Mouse (Mus musculus) c-Kit-positive CD71-negative TER-119-negative erythroid progenitor cells, embryonic 14.5 days (primary cell): ENCODE measurements around the gene Tcn2.
"Not testable (repeated sequence)": the region's sequence is repeated elsewhere in the genome, so short reads cannot be mapped to it uniquely, and the experiment has no call there.

Experiments
- DNase-seq: peaks from one replicate; pipeline ENCODE4 v3.0.0-alpha.2; 2013; ENCODE audit warnings: low read depth

The Tcn2 gene

DNA sequence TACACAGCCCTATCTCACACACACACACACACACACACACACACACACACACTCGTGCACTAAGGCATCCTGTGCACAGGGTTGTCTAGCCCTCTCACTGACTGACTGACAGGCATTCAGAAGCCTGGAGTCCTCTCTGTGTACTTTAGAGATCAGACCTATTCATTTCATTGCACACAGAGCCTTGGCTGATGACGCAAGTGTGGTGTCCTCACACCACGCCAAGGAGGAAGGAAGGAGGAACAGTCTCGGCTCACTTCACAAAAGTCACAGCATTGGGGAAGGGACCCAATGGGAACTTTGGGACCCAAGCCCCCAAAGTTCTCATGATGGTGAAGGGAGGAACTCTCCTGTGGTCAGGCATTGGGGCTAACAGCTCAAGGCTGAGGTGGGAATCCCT, 1.9 kb downstream of the Tcn2 start:
- peak; percentile 46 for DNase-seq

DNA sequence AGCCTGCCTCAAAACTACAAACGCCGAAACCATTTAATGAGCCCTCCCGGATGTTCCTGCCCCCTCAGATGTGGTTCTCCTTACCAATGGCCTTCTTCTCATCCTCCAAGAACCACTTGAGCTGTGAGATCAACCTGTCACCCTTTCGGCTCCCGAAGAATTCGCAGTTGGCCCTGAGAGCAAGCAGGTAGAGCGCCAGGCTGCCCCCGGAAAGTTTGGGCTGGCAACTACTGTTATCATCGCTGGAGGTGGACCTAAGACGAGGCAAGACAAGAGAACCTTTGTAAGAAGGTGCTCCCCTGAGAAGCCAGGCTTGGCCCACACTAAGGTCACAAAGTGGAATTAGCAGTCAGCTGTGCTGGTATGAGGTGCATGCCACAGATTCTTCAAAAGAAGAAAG, 6.0 kb downstream of the Tcn2 start:
- no peak for DNase-seq

DNA sequence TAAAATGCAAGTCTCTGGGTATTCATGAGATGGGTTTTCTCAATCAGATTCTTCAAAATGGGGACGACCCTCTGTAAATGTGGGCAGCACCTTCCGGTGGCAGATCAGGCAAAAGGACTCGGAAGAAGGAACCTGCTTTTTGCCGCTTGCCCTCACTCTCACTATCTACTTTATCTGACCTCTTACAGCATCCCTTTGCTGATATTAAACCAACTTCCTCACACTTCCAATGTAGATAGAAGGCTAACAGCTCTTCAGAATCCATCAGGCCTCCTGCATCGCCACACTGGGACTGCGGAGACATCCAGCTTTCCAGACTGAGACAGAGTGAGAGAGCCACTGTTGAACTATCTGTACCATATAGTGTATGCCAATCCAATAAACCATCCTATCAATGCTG, 9.2 kb downstream of the Tcn2 start:
- DNase-seq, result no peak

DNA sequence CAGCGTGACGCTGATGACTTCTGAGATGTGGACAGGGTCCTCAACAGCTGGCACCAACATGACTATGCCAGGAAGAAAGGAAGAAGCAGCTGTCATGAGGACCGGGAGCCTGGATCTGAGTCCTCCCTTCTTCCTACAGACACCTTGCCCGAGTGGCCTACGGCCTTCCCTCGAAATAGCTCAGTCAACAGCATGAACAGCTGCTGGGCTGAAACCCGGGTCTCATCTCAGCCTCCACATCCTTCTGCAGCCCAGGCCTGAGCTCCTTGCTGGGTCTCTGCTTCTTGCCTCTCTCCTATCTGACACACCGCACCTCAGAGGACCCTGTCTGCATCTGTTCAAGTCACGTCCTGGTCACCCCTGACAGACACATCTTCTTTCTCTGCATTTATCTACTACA, 9.8 kb downstream of the Tcn2 start:
- DNase-seq, result no peak

DNA sequence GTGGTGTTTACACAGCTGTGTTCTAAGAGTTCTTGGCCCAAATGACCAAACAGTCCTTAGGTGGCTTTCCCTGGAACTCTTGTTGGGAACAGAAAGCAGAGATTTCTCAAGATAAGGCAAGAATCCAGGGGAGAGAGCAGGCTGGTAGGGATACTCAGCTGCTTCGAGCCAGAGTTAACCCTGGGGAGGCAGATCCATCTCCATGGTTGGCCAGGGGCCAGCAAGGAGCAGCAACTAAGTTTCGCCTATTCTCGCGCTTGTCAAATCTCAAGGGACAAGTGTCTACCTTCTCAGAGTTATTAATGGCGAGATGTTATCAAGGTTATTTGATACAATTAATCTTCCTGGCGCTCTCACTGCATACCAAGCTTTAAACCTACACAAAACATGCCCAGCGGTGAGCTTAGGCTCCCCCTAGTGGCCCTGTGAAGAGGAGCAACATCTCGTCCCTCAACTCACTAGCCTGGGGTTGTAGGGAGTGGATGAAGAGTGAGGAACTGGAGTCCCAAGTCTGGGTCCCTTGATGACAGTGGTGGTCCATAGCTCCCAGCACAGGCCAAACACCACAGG, 10.6 kb downstream of the Tcn2 start:
- peak; percentile 57 for DNase-seq

DNA sequence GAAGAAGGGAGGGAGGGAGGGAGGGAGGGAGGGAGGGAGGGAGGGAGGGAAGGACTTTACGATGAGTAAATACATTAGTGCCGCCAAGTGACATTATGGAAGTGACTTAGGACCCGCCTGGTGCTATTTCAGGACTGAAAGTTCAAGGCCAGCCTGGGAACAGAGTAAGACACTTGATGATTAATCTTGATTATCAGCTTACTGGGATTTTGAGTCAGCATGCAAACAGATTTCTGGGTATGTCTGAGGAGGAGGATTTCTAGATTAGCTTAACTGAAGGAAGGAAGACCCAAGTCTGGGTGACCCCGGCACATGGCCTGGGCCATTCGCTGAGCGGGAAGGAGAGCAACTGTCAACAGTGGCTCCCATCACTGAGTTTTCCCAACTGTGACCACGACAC, 11.5 kb downstream of the Tcn2 start:
- no peak for DNase-seq

DNA sequence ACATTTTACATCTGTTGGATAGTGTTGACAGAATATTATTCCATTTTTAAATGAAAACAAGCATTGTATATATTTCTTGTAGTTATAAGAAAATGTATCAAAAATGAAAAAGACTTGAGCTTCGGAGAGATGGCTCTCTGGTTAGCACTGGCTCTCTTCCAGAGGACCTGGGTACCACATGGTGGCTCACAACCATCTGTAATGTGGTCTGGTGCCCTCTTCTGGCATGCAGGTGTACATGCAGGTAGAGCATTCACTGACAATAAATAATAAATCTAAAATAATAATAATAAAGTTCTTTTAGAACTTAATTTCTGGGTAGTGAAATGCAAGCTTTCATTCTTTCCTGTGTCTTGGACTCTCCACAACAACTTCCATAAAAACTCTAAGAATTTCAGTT, 13.2 kb downstream of the Tcn2 start:
- no peak for DNase-seq

DNA sequence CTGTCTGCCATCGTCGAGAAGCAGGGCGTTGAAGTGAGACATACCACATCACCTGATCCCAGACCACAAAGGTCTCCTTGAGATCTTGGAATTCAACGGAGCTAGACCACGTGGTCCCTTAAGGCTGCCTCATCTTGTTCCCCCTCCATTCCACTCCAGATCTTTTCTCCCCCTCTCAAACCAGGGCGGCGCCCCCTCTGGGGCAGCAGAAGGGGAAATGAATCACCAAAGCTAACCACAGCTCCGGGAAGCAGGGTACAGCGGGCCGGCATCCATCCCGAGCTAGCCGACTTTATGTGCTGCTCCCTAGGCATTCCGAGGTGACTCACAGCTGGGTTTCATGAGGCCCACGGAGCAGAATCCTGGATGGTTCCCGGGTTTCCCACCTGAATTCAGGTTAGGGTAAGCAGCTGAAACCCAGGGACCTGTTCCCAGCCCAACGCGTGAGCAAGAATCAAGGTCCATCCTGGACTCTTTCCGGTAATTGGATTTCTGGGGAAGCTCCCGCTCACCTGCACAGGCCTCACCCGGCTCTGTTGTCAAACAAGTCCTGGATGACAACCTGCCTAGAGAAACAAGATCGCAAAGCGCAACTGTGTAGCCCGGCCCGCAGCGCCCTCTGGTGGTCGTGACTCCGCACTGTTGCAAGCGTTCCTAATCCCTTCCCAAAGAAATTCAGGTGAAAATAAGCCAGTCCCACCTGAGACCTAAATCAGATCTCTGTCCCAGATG, 17.7 kb downstream of the Tcn2 start, which contains the start of gene Slc35e4:
Gene Slc35e4 (minus strand): TSS at position 556 of the 732 bp plus-strand sequence.
- peak; percentile 76 for DNase-seq

DNA sequence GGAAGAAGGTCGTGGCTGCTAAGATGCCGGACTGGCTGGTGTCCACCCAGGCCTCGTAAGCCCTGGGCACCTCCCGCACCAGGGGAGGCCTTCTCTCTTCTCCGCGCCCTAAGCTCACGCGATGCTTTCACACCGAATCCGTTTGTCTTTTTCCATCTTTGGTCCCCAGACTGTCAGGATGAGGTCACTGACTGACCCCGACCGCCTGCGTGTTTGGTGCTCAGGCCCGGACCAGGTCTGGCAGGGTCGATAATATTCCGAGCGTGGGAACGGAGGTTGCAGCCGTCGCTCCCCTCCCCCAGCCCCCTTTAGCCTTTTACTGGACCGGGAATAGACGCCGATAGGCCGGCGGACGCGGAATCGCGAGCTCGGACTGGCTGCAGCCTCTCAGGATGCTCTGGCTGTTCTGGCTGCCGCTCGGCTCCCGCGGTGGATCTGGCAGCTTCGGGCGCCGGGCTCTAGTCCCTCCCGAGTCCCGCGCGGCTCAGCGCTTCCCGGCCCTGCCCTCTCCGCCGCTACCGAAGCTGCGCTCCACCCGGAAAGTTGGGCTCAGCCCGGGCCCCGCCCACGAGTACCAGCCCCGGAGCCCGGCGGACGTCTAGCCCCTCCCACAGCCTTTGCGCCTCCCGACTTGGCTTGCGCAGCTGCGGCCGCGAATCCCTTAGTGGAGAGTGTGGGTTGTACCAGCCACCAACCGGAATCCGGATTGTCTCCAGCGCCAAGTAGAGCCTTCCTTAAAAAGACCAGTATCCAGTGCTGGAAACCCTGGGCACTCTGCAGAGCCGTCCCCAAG, 18.4 kb downstream of the Tcn2 start:
- peak; percentile 82 for DNase-seq

DNA sequence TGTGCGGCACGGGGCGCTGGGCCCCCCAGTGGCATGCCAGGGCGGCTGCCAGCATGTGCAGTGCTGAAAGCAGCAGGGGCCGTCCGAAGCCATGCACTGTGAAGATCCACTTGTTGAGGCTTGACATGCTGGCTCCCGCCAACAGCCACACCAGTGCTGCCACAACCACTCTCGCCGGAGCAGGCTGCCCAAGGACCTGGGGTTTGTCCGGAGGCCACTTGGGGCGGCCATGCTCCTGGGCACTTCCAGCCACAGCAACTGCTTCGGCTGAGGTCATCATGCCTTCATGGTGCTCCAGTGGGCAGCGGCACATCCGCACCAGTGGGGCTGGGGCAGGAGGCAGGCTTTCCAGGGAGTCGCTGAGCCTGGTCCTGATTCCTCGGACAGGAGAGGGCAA, 19.1 kb downstream of the Tcn2 start:
- DNase-seq, result no peak

DNA sequence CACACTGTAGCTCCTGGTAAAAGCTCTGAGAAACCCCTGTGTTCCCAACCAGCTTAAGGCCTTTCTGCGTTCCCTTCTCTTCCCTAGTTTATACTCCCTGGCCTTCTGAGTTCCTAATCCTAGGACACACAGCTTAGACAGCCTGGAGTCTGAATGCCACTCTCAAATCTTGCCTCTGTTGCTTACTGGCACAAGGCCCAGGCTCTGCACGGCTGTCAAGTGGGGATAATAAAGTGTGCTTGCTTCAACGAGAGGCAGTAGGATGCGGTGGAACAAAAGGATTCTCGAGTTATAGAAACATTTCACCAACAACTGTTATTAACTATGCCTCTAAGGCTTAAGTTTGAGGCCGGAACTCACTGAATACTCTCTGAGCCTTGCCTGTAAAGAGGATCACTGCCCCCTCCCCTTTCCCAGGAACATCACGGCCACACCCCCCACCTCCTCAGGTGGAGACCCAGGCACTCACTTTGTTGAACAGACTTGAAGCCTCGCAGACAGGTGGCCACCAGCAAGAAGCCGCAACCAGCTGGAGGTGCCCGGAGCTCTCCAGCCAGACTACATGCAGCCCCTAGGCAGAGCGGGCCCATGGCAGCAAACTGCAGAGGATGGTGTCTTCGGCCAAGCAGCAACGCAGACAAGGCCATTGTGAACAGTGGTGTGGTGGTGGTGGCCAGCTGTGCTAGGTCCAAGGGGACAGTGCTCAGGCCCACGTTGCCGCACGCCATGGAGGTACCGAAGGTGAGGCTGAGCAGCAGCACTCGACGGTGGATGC, 19.7 kb downstream of the Tcn2 start:
- DNase-seq, result no peak

DNA sequence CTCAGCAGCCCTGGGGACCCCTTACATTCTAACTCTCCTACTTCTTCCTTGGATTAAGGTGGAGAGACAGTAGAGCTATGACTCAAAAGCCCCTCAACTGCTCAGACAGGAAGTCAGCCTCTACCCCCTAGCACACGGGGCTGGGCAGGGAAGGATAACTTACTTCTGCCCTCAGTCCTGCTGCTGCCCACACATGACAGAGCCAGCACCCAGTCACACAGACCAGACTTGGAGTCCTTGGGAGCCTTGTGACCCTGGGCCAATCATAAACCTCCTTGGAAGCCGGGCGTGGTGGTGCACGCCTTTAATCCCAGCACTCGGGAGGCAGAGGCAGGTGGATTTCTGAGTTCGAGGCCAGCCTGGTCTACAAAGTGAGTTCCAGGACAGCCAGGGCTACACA, 20.5 kb downstream of the Tcn2 start:
- DNase-seq, result not testable (repeated sequence)

DNA sequence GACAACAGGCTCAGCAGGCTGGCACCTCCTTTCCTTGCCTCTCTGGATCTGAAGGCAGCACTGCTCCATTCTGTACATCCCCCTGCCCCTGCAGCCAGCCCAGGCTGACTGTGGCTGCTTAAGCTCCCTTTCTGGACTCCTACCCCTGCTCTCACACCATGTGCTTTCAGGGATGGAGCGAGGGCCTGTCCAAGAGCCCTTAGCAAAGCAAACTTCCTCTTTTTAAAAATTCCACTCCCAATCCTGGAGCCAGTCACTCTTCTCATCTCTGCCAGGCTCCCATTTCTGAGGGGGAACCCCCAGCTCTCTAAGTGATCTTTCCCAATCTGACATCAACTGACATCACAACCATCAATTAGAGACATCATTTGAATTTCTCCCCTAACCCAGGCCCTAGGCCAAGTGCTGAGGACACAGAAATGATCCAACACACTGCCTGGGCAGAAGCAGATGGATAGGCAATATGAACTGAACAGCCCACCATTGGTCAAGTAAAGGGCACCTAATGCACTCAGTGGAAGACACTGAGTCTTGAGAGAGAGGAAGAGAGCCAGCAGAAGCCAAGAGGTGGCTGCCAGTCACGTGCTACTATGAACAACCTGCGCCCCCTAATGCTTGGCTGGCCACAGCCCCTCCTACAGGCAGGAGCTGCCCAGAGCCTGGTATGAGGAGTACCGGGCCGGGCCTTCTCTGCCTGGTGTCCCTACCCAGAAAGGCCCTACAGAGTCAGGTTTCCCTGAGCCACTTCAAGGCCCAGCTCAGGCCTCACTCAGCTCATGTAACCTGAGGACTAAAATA, 21.2 kb downstream of the Tcn2 start:
- DNase-seq, result no peak

DNA sequence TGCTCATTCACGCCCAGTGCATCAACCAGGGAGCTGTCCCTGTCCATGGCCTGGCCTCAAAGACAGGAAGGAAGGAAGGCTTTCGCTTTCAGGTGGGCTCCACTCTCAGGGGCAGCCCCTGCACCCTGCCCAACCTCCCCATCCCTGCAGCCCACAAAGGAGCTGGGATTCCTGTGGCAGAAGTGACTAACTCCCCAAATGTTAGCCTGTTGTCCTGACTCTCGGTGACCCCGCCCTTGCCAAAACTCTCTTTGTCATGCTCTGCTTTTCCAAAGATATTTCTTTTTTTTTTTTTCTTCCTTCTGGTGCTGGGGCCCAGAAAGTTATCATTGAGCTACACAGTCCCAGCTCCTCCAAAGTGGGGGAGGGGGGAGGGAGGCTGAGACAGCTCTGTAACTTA, 22.7 kb downstream of the Tcn2 start:
- no peak for DNase-seq

DNA sequence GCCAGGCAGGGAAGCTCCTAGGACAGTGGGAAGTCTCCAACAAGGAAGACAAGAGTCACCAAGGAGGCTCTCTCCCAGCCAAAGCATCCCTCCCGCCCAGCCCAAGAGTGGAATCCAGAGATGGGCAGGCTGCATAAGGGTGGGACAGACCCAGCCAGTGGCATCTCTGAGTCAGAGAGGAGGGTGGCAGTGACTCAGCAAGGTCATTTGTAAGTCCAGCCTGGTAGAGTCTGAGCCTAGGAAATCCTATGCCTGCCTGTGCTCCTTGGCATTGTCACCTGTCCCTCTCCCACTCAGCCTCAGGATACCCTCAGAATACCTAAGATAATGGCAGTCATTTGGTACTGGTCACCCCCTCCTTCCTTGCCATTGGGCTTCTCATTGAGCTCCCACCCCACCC, 26.5 kb downstream of the Tcn2 start:
- DNase-seq, result no peak

DNA sequence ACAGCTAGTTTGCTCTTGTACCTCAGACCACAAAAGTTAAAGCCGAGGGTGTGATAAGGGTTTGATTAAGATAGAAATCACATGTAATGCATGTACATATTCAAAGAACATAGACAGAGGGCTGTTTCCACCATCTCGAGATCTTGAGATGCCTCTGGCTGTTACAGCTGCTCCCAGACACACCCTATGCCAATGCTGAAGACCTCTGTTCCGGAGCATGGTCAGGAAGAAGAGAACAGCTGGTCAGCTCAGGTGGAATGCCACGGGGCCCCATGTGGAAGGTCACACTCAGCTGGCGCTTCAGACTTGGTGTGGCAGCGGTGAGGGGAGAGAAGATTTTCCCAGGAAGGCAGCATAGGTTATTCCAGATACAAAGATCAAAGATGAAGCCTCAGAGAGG, 27.3 kb downstream of the Tcn2 start:
- no peak for DNase-seq

DNA sequence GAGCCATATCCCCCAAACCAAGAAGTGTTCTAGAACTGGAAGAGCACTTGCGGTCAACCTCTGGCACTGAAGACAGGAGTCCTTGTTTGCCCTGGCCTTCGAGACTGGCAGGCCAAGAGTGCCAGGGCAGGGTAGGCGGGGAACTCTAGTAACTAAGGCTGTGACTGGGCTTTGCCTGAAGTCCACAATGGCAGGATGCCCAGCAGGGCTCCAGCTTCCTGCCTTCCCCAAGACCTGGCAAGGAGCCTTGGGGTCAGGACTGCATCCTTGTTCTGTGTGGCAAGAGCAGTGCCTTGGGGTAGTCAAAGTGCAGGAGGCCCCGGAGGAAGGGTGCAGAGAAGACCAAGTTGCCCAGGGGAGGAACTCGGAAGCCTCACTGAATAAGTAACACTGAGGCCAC, 28.9 kb downstream of the Tcn2 start:
- no peak for DNase-seq

DNA sequence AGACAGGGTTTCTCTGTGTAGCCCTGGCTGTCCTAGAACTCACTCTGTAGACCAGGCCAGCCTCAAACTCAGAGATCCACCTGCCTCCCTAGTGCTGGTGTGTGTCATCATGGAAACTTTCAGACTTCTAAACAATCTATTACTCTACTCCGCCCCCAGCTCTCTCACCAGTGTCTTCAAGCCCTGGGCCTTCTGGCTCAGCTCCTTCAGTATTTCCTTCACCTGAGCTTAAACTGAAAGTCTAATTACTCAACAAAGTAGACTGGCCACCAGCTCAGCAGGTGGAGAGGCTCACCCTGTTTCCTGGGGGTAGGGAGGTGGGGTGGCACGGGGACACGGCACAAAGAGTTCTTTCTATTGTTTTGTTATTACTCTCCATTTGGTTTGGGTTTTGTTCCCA, 29.4 kb downstream of the Tcn2 start:
- DNase-seq, result no peak

DNA sequence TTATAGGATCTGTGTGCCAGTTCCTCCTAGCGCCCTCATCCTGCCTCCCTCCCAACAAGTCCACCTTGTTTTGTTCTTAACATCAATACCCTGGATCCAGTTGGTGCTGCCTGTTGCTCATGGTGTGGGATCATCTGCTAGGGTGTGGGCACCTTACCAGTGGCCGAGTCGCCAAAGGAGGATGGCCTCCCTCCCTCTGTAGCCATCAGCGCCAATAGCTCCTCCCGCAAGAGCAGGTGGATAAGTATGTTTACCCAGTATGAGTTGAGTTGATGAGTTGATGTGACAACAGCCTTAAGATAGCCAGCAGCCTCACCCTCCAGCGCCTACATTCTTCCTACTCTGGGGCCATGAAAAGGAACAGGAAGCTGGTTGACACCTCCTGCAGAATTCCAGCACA, 31.7 kb downstream of the Tcn2 start:
- no peak for DNase-seq

DNA sequence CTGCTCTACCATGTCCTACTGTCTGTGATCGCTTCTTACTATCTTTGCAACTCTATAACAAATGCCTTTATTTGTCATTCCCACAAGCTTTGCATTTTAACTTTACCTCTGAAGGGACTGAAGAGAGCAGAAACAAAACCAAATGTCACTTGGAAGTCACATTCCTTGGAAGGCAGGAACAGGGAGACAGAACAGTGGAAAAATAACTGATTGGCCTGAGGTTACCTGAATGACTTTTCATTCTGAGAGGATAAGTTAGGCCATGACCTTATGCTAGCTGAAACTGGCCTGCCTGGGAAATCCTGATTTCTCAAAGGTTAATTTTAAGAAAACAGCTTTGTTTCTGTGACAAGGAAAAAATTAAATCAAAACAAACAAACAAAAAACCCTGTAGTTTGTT, 36.0 kb downstream of the Tcn2 start:
- DNase-seq, result no peak

DNA sequence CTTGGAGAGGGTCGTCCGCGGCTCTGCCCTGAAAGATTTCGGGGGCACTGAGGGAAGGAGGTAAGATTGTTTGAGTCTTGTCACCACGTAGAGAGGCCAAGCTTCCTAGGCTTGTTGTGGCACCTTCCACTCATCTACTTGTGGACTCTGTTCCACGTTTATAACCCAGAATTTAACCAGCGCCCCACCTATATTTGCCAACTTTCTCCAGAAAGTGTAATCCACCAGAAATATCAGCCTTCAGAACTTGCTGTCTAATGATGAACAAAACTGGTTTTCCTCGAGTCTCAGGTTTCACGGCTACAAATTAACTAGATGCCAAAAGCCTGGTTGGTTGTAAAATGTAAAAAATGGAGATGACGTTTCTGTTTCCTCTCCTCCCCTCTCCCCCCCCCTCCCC, 36.5 kb downstream of the Tcn2 start:
- DNase-seq, result no peak
